Mouse (Mus musculus) bone marrow, adult 2 months (tissue): ENCODE results near the gene Gm5475. TPM values are rescaled to one million over a fixed set of nuclear protein-coding genes. Genes with fewer than 3 reads are reported as not detected.
A peak's percentile ranks its signal among the peaks of the same experiment; 100 is the strongest.

Source experiments
- H3K27ac ChIP-seq: fragments of 200-500 bp; 2 replicates; pipeline ENCODE4 v1.5.1; 2012; ENCODE audit warnings: low read depth, mild to moderate bottlenecking, control low read depth, inconsistent platforms, low read length; ENCODE audit not compliant: control insufficient read depth, poor library complexity, insufficient read depth
- H3K4me1 ChIP-seq: fragments of 200-500 bp; 2 replicates; pipeline ENCODE4 v1.6.1; 2011; ENCODE audit warnings: low read length; ENCODE audit not compliant: control insufficient read depth, insufficient read depth
- H3K4me3 ChIP-seq: fragments of 200-500 bp; replicated peaks from 2 replicates; pipeline ENCODE3; 2011; ENCODE audit warnings: mild to moderate bottlenecking, low read depth, low read length, control low read depth; ENCODE audit not compliant: control insufficient read depth
- CTCF ChIP-seq: fragments of 200-500 bp; IDR thresholded peaks from 2 replicates; pipeline ENCODE4 v1.5.1; 2011; ENCODE audit warnings: low read length, control low read depth; ENCODE audit not compliant: control insufficient read depth, insufficient read depth
- POLR2A ChIP-seq: fragments of 200-500 bp; IDR thresholded peaks from 2 replicates; pipeline ENCODE4 v1.6.1; 2011; ENCODE audit warnings: low read depth, mild to moderate bottlenecking, control low read depth, low read length, borderline replicate concordance; ENCODE audit not compliant: control insufficient read depth
- WGBS: fragments of 180-500 bp; shearing (Covaris S2); methylation state at CpG from one replicate; pipeline ENCODE4 v1.1.7; 2018; 5-methylcytosine and 5-hydroxymethylcytosine counted together
- polyA plus RNA-seq: library from polyadenylated mRNA; stranded (reverse); fragments of >200 nt; gene quantifications from 2 replicates; pipeline ENCODE4 v1.2.4, GENCODE M21; 2011; ENCODE audit warnings: low replicate concordance; ENCODE audit not compliant: missing spikeins, insufficient read depth, insufficient read length

Gm5475 gene
- polyA plus RNA-seq, 1 experiment, result not detected

DNA sequence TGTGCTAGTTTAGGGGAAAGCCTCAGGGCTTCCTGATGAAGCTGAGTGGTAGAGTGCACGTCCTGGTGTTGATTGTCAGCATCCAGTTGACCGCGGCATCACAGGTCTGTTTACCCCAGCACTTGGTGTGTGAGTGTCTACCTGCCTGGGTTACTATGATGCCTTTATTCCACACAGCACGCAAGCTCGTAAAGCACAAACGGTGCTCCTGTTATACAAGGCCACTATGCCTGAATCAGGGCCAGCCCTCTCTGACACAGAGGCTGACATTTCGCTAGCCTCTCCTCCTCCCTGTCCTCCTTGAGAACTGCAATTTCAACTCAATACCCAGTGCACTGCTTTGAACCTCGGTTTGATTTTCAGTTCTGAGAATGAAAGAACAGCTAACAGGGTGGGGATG, 2.6 kb upstream of the Gm5475 start:
- no peak for TF ChIP-seq CTCF
- no peak for TF ChIP-seq POLR2A
- Histone ChIP-seq H3K27ac (peak overlapping the region; percentile 64), H3K4me3 (peak overlapping the region; percentile 36), H3K4me1 (peaks cover 6% of the 10 kb centered on the region)
- WGBS, result 60% methylated on average over 8 of the region's 8 CpGs

DNA sequence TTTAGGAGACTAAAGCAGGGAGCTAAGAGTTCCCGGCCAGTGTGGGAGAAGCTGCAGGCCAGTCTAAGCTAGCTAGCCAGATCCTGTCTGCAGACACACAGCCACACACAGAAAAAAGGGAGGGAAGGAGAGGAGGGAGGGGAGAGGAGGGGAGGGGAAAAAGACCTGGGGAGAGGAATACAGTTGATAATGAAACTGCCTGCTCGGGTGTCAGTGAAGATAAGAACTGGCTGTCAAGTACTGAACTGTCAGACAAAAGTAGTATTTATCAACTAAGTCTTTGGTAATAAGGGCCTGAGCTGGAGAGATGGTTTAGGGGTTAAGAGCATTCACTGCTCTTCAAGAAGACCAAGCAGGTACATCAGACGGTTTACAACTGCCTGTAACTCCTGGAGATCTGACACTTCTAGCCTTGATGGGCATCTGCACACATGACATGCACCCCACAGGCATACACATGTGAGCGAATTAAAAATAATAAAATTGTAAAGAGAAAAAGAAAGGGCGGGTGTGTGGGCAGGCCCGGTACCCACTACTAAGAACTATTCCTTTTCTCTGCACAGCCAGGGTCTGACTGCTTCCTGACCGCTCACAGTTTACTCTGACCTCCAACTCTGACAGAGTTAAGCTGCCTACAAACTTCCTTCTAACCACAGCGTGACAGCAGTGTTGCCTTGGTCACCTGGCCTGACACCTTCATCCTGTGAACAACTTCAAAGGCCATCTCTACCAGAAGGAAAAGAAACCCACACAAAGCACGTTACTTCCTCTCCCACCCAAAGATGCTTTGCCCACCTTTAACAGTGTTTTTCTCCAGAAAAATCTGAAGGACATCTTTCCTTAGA, 1.8 kb upstream of the Gm5475 start:
- TF ChIP-seq POLR2A (no peak), CTCF (no peak)
- H3K4me3 ChIP-seq, result peak overlapping the region; percentile 62

DNA sequence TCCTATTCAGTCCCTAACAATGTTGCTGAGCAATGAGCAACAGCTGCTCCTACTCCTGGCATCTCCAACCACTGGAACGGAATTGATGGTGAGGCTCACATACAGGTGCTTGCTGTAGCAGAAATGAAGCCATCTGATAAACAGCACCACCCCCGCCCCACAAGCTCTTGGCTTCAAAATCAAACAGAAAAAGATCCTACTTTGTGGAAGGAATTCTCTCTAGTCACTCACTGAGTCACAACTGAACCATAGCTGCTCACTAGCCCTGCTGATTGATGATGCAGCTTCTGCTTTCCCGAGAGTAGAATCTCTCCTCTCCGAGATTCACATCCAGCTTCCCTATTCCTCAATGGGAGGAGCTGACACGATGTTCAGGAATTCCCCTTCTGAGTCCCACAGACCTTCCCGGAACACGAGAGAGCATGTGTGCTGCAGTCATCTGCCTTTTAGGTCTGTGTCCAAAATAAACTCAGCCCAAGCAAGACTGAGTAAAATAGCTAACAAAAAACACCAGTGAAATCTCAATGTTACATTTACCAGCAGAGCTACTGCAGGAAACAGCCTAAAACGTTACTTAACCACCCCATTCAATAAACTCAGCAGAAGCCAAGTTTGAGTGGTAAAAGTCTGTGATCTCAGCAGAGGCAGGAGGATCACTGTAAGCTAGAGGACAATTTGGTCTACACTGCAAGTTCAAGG, 739 bp upstream of the Gm5475 start:
- peak overlapping the region; percentile 61 for H3K27ac ChIP-seq
- H3K4me1 ChIP-seq, result peaks cover 6% of the 10 kb centered on the region
- TF ChIP-seq CTCF (no peak), POLR2A (no peak)
- peak overlapping the region; percentile 64 for H3K4me3 ChIP-seq
- WGBS, result 38% methylated on average over 8 of the region's 8 CpGs

More for the DNA sequence above, 1.8 kb upstream of the Gm5475 start:
- Histone ChIP-seq H3K4me1 (peaks cover 6% of the 10 kb centered on the region), H3K27ac (peak overlapping the region; percentile 89)
- 28% methylated on average over 9 of the region's 9 CpGs for WGBS

DNA sequence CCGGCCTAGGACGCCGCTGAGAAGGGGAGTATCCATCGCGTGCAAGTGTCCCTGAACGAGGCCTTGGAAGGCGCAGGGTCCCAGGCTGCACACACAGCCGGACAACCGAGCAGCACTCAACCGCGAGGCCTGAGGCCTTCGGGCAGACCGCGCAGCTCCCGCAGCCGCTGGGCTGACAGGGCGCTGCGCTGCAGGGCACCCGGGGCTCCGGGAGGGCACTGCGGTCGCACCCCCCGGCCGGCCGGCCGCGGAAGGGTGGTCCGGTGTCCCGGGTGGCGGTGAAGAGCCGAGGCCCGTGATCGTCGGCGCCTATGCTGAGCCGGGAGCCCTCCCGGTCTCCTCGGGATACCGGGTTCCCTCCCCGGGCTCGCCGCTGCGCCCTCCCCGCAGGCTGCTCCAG, 529 bp downstream of the Gm5475 start:
- peak overlapping the region; percentile 62 for H3K4me3 ChIP-seq
- H3K4me1 ChIP-seq, result peaks cover 6% of the 10 kb centered on the region
- no peak for TF ChIP-seq POLR2A
- no peak for TF ChIP-seq CTCF
- WGBS, result under 1% methylated on average over 44 of the region's 44 CpGs
- H3K27ac ChIP-seq, result peak overlapping the region; percentile 5

DNA sequence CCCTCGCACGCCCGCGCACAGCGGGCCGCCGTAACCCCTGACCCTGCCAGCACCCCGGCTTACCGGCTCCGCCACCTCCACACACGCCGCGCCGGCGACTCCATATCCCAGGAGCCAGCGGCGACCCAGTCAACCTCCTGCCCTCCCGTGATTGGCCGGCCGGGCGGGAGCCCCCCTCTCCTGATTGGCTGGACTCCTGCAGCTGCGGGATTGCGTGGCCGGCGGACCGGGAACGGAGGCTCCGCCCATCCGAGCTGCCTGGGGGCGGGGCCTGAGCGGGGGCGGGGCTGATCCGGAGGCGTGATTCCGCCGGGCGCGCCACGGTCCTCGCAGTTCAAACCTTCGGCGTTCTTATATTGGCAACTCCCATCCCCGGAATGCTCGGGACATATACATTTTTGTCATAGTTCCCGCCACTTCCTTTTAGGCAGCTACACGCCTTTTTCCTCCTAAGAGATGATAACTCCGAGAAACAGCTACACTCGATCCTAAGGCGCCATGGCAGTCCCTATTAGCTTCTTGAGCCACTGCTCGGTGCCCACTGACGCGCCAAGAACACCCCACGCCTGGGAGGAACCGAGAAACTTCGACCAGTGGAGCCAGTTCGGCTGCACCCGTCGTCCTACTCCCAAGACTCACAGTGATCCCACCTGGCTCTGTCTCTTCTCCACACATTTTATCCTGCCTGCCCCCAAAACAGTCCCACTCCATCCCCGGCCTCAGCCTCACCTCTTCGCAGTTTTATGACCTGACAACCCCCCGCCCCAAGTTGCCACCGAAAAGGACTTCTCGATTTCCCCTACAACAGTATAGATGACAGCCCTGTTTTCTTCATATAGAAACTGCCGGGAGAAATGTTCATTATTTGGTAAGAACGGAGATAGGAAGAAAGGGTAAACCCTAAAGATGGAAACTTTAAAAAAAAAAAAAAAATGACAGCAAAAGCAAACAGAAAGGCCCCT, 1.2 kb downstream of the Gm5475 start:
- under 1% methylated on average over 65 of the region's 65 CpGs for WGBS
- TF ChIP-seq POLR2A, result peak; percentile 97
- no peak for TF ChIP-seq CTCF
- Histone ChIP-seq H3K27ac (peak overlapping the region; percentile 5), H3K4me1 (peaks cover 4% of the 10 kb centered on the region), H3K4me3 (peak overlapping the region; percentile 62)

DNA sequence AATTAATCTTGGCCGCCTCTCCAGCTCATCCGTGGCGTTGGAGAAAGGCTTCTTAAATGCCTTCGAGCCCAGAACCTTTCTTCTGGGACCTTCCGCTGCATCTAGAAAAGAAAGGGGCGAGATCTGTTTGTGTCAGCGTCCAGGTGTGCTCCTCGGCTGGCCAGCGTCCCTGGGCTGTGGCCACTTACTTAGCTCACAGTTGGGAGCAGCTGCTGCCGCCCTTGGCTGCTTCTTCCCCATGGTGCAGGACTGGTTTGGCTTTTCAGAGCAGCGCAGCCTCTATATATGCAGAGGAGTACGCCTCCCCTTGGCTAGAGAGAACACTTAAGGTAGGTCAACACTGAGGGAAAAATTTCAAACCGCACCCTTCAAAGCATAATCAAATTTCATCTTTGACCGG, 2.0 kb downstream of the Gm5475 start:
- peaks cover 4% of the 10 kb centered on the region for H3K4me1 ChIP-seq
- no peak for TF ChIP-seq CTCF
- no peak for TF ChIP-seq POLR2A
- no peak overlapping the region for H3K27ac ChIP-seq
- 2% methylated on average over 14 of the region's 14 CpGs for WGBS
- H3K4me3 ChIP-seq, result peak overlapping the region; percentile 54

DNA sequence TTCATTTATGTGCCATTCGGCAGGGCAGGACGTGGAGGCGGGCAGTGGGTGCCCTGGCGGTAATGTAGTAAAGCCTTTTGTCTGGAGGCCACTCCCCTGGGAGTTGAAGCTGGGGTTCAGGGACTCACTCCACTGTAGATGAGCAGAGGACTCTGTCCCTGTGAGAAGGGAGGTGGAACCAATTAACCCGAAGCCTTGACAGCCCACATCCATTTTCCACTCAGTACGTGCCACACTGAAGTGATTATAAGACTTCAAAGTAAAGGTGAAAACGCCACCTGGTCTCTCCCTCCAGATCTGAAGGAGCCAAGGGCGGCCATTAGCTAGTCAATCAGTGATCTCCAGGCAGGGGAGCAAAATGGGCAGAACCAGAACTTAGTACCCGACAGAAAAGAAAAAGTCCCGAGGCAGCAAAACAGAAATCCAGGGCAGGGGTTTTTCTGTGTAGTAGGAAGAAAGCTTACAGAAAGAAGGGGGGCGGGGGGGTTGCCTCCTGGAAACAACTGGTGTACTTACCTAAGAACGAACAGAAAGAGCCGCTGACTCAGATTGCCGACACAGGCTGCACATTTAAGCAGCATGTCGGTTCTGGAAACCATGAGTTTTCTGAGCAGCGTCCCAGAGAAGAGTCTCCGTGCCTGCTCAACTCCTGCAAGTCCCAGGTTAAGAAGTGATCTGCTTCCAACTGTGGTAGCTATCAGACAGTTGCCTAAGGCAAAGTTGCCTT, 2.6 kb downstream of the Gm5475 start, which contains the start of gene Slc11a2:
Gene Slc11a2 (minus strand): TSS at position 677 of the 727 bp plus-strand sequence.
- Histone ChIP-seq H3K27ac (no peak within 1 kb of the TSS), H3K4me1 (peaks cover 2% of the 10 kb centered on the region; the same call in 1 of the 2 replicates), H3K4me3 (peak within 1 kb of the TSS; percentile 54)
- TF ChIP-seq CTCF (no peak), POLR2A (no peak)
- 19% methylated on average over 17 of the region's 17 CpGs for WGBS
